Mouse (Mus musculus) heart, adult 2 months (tissue): ENCODE results near the gene Slc52a3.

ENCODE experiments used
- CTCF ChIP-seq: fragments of 200-600 bp; IDR thresholded peaks from 2 replicates; pipeline ENCODE4 v1.8.1; 2022; ENCODE audit warnings: antibody characterized with exemption, mild to moderate bottlenecking, moderate library complexity
- EP300 ChIP-seq: fragments of 200-500 bp; IDR thresholded peaks from 2 replicates; pipeline ENCODE4 v1.6.1; 2011; ENCODE audit warnings: low read depth, low read length, control low read depth; ENCODE audit not compliant: insufficient read depth

DNA sequence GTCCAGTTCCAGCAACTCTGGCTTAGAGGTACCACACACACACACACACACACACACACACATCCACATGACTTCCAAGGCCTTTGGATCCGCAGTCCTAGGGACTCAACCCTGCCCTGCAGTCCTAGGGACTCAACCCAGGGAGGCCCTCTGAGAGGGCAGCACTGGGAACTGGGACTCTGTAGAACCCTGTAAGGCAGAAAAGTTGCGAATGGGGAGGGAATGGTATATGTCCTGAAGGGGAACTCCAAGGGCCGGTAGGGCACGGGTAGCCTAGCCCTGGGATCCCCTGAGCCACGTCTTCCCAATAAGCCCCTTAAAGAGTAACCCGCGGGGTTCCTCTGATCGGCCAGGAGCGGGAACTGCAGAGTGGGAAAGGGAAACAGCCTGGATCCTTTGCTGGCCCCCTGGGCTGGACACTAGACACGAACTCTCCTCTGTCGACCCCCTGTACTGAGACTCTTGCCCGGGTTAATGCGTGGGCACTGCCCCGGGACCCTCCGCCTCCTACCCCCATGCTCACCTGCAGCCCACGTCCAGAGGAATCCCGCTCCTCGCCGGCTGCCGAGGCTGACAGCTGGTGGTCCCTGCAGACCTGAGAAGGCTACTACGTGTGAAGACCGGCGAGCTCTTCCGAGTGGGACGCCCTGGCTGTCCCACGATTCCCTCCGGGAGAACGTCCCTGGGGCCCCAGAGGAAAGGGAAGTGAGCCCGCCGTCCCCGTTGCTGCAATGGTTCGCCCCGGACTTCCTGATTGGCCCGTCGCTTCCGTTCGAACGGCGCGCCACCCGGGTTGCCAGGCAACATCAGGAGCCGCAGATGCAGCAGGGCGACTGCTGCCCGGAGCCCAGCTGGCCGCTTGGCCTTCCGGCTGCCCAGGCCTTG lies 16.6 kb upstream of the Slc52a3 start, which contains the start of gene Fam110a:
- TF ChIP-seq EP300 = peak; percentile 70; the same call in 1 of the 2 replicates
- no peak for TF ChIP-seq CTCF
